Mouse (Mus musculus) left cerebral cortex, postnatal 14 days (tissue): ENCODE results near the gene Nup210. TPM values are rescaled to one million over a fixed set of nuclear protein-coding genes. Genes with fewer than 3 reads are reported as not detected.

Experiments used
- DNase-seq, 2 experiments: peaks; one replicate each; pipeline ENCODE4 v3.0.0; 2021 to 2022; ENCODE audit warnings: low spot score in 2 of 2, mixed read lengths in 1 of 2
- intact Hi-C: fragments of 180-260 bp; cut with DNase I; formaldehyde crosslinking; loops from one replicate; pipeline ENCODE4 v1.15.1; 2025
- long read RNA-seq, 2 experiments: library from polyadenylated mRNA; stranded (forward); transcript quantifications; one replicate each; pipeline ENCODE4 v2.0.0; 2021
- total RNA-seq, 2 experiments: library from RNA; stranded (reverse); gene quantifications; 2 replicates each; pipeline ENCODE4 v1.2.3; 2021

Nup210 gene
- total RNA-seq = 10 to 100 TPM; 30.0 to 35.0 TPM
- long read RNA-seq, experiment 1, full-length matches to known transcripts = 4 of 15 reads
- long read RNA-seq, experiment 1, partial matches to known transcripts = 9 of 15 reads
- long read RNA-seq, experiment 1, other reads (novel, unspliced or antisense) = 2 of 15 reads
- long read RNA-seq, experiment 2, full-length matches to known transcripts = 1 of 10 reads
- long read RNA-seq, experiment 2, partial matches to known transcripts = 8 of 10 reads
- long read RNA-seq, experiment 2, other reads (novel, unspliced or antisense) = 1 of 10 reads

DNA sequence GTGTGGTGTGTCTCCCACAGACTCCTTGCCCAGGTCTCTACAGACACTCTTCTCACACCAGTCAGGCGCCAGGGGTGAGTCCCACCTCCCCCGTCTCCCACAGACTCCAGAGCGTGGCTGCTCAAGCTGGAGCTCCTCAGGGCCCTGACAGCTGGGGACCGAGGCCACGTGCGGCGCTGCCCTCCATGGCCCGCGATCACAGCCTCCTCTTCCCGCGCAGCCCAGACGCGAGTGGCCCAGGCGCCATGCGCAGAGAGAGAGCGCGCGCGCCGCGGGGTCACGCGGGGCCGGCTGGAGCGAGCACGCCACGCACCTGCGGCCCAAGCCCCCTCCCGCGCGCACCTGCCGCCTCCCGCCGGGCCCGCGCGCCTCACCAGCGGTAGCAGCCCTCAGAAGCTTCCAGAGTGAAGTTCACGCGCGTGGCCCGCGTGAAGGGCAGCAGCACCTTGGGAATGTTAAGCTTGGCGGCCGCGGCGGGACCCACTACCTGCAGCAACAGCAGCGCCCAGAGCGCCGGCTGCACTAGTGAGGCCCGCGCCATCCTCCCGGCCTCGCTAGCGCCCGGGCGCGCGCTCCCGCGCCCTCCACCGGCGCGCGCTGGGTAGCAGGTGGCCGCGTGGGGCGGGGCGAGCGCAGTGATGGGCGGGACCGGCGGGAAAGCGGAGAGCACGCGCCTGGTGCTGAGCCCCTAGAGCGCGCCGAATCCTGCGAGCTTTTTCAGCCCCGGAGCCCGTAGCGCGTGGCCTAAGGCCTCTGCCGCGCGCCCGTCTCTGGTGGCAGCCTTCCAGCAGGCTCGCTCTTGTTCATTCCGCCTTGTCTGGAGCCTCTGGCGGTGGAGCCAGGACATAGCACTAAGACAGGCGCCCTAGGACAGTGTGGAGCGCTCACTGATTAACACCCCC lies at the start of gene Nup210:
Gene Nup210 (minus strand): TSS at position 586 of the 902 bp plus-strand sequence.
- peak; percentile 97 to 98 for DNase-seq
- intact Hi-C loops = no loop called here

- intact Hi-C loops = loop anchor here (2.0 to 5.0 kb wide), 2 partner anchors 116 to 247 kb away; partner anchors contain the start of gene Wnt7a
- peak; percentile 87 to 88 for DNase-seq
These were observed 48.6 kb upstream of the Nup210 start for GRCm38 (mm10) chr6:91165210-91165609.

DNA sequence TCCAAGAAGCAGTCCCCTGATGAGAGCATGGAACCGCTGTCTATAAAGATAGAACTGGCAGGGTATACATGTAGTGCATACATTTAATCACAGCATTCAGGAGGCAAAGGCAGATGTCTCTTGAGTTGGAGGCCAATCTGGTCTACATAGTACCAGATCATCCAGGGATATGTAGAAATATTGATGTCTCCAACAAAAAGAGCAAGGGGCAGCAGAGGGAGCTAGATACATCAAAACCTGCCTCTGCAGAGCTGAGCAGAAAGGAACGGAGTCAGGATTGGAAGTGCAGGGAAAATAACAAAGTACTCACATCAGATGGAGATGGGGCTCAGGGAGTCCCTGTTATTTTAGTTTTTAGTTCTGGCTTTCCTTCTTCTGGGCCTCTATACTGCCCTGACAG lies 48.0 kb upstream of the Nup210 start:
- intact Hi-C loops = loop anchor here (2.0 kb wide), 1 partner anchor 116 kb away; no protein-coding TSS in a partner anchor
- peak in 1 of 2 experiments; percentile 58 for DNase-seq

GRCm38 (mm10) chr6:91163195-91163911 lies 46.7 kb upstream of the Nup210 start:
- intact Hi-C loops = no loop called here
- DNase-seq = no peak

DNA sequence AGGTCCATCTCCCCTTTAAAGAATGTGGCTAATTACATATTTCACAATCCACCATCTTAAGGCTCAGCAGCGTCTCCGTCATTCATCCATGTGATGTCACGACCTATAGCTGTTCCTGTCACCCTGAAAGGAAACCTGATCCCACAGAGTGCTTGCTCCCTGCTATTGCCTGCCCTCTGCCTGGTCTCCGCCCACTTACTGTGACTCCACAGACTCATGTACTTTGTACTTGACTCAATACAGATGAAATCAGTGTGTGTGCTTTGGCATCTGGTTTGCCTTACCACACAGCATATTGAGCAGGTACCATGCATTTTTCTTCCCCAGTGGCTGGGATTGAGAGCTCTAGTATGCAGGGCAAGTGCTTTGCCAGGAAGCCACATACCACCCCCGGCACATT lies 45.7 kb upstream of the Nup210 start:
- intact Hi-C loops = no loop called here
- no peak for DNase-seq

DNA sequence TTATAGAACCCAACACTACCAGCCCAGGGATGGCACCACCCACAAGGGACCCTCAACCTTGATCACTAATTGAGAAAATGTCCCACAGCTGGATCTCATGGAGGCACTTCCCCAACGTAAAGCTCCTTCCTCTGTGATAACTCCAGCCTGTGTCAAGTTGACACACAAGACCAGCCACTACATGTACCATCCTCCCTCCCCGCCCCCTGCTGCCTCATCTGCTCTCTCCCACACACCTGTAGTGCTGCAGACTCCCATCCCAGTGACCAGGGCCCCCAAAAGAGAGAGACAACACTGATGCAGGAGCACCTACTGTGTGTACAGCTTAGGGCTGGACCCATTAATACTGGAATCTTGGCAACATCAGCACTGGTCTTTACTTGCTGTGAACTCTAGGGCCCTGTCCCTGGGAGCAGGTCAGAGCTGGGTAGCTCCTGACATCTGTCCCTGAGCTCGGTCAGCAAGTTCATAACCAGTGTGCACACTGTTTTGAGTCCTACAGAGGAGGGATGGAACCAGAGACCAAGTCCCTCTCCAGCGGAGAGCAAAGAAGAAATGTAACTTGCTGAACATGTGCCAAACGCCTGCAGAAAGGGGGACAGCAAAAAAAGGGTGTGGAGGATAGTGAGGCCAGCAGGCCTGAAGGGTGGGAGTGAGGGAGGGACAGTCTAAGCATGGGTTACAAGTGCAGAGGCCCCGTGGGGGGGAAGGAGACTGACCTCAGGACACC lies 45.0 kb upstream of the Nup210 start:
- DNase-seq = no peak
- intact Hi-C loops = no loop called here

GRCm38 (mm10) chr6:91160976-91161375 lies 44.3 kb upstream of the Nup210 start:
- DNase-seq = no peak
- intact Hi-C loops = no loop called here

- intact Hi-C loops = no loop called here
- DNase-seq = peak in 1 of 2 experiments; percentile 58
These were observed 43.8 kb upstream of the Nup210 start for GRCm38 (mm10) chr6:91160399-91160798.

DNA sequence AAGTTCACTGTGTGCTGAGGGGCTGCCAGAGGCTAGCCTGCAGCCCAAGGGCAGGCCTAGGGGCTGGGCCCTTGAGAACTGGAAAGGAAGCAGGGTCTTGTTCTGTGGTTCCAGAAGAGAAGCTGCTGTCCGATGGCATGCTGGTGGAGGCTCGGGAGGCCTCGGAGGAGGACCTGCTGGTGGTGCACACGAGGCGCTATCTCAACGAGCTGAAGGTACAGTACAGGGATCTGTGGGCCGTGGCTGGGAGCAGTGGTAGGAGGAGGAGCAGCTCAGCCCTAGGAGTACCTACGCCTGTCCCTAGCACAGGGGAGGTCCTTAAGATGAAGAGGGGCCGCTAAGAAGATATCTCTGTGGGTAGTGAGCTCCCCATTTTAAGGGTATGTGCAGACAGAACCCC lies 42.4 kb upstream of the Nup210 start:
- intact Hi-C loops = no loop called here
- DNase-seq = no peak

DNA sequence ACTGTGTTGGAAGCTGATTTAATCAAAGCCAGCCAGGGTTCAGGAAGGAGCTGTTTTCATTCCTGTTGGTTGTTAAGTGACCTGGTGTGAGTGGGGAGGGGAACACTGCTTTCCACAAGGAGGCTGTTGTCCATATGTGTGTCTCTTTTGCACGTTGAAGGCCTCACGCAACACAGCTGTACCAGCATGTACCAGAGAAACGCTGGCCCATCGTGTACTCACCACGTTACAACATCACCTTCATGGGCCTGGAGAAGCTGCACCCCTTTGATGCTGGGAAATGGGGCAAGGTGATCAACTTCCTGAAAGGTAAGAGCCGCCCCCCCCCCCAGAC lies 40.6 kb upstream of the Nup210 start:
- DNase-seq = no peak
- intact Hi-C loops = no loop called here

DNA sequence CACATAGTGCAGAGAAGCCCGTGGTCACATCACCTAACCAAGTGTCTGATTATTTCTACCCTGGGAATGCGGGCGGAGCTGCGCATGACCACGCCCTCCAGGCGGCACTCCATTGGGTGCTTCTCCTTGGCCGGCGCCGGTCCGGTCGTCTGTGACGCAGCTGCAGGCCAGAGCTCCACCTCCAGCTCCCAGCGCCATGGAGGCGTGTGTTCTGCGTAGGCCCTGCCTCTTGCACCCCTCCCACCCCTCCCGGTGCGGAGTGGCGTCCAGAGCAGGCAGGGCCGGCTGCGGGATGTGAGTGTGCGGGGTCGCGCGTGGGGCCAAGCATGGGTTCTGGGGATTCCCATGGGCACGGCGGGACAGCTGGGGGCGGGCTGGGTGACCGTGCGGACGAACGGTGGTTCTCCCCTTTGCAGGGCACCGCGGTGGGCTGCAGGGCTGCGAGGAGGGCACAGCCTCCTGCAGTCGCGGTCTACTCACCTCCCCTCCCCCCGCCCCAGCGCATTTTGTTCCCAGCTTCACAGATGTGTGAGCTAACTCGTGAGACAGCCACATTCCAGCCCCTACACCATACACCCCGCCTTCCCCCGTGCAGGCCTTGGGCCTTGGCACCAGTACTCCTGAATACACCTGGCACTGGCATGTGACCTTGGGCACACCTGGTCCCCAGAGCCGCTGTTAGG lies 40.1 kb upstream of the Nup210 start, which contains the start of gene Hdac11:
Gene Hdac11 (plus strand): TSS at position 112 of the 683 bp plus-strand sequence.
- intact Hi-C loops = no loop called here
- DNase-seq = peak; percentile 91 to 94

GRCm38 (mm10) chr6:91156062-91156461 lies 39.4 kb upstream of the Nup210 start:
- intact Hi-C loops = no loop called here
- no peak for DNase-seq

- intact Hi-C loops = no loop called here
- DNase-seq = no peak
These were observed 38.7 kb upstream of the Nup210 start for GRCm38 (mm10) chr6:91155286-91155685.

GRCm38 (mm10) chr6:91154685-91155084 lies 38.1 kb upstream of the Nup210 start:
- no peak for DNase-seq
- intact Hi-C loops = no loop called here

- intact Hi-C loops = no loop called here
- peak; percentile 80 to 86 for DNase-seq
These were observed 37.0 kb upstream of the Nup210 start for GRCm38 (mm10) chr6:91153549-91154064.

- DNase-seq = no peak
- intact Hi-C loops = no loop called here
These were observed 36.4 kb upstream of the Nup210 start for GRCm38 (mm10) chr6:91152892-91153548.

GRCm38 (mm10) chr6:91147152-91147770 lies 30.6 kb upstream of the Nup210 start:
- intact Hi-C loops = loop anchor here (10.0 kb wide), 1 partner anchor 412 kb away; no protein-coding TSS in a partner anchor
- no peak for DNase-seq
